Mouse (Mus musculus) neural tube, embryonic 11.5 days (tissue): ENCODE results near the gene Rex1bd. TPM values are rescaled to one million over a fixed set of nuclear protein-coding genes. Genes with fewer than 3 reads are reported as not detected.

Source experiments
- ATAC-seq: fragments of 200-750 bp; cut with Nextera tagmentation; 2 replicates; pipeline ENCODE4 v1.8.0; 2017; ENCODE audit warnings: moderate number of reproducible peaks, mild to moderate bottlenecking, moderate TSS enrichment, moderate library complexity; ENCODE audit not compliant: insufficient read depth, low FRiP score, low TSS enrichment
- DNase-seq: peaks from one replicate; pipeline ENCODE4 v3.0.0-alpha.2; 2015; ENCODE audit warnings: low spot score
- H3K27ac ChIP-seq: fragments of 300-500 bp; sonication (generic); 2 replicates; pipeline ENCODE4 v1.5.1; 2014; ENCODE audit warnings: low read depth, mild to moderate bottlenecking, low read length
- H3K27me3 ChIP-seq: fragments of 300-500 bp; sonication (generic); 2 replicates; pipeline ENCODE4 v1.6.1; 2014; ENCODE audit warnings: mild to moderate bottlenecking, low read length, mixed read lengths; ENCODE audit not compliant: control insufficient read depth, insufficient read depth
- H3K36me3 ChIP-seq: fragments of 300-500 bp; sonication (generic); 2 replicates; pipeline ENCODE4 v1.6.1; 2014; ENCODE audit warnings: mild to moderate bottlenecking, low read length, moderate library complexity, mixed read lengths; ENCODE audit not compliant: control insufficient read depth, insufficient read depth
- H3K4me1 ChIP-seq: fragments of 300-500 bp; sonication (generic); 2 replicates; pipeline ENCODE4 v1.6.1; 2014; ENCODE audit warnings: low read length, mixed read lengths; ENCODE audit not compliant: control insufficient read depth, insufficient read depth
- H3K4me2 ChIP-seq: fragments of 300-500 bp; sonication (generic); 2 replicates; pipeline ENCODE4 v1.6.1; 2014; ENCODE audit warnings: low read depth, mild to moderate bottlenecking, moderate library complexity
- H3K4me3 ChIP-seq: fragments of 300-500 bp; sonication (generic); 2 replicates; pipeline ENCODE4 v1.5.1; 2014; ENCODE audit warnings: low read depth, low read length
- H3K9ac ChIP-seq: fragments of 300-500 bp; sonication (generic); 2 replicates; pipeline ENCODE4 v1.6.1; 2014; ENCODE audit warnings: mild to moderate bottlenecking, low read length
- H3K9me3 ChIP-seq: fragments of 300-500 bp; sonication (generic); 2 replicates; pipeline ENCODE4 v1.6.1; 2016; ENCODE audit warnings: low read length; ENCODE audit not compliant: control insufficient read depth
- WGBS: fragments of 180-500 bp; shearing (Covaris S2); extraction: QIAGEN DNeasy Blood & Tissue Kit; methylation state at CpG from one replicate; pipeline ENCODE4 v1.1.7; 2014; 5-methylcytosine and 5-hydroxymethylcytosine counted together
- polyA plus RNA-seq: library from polyadenylated mRNA; unstranded; fragments of >200 nt; fragmentation: Nextera tagmentation; extraction: Ambion mirVana; gene quantifications from 2 replicates; pipeline ENCODE4 v1.2.1, GENCODE M21; 2014

Gene Rex1bd
- polyA plus RNA-seq, 1 experiment from 2014 or later = 118 TPM

GRCm38 (mm10) chr8:70535221-70535620, 28.7 kb upstream of the Rex1bd start:
- peaks cover 6% of the 10 kb centered on the region for H3K4me1 ChIP-seq
- DNase-seq (no peak), ATAC-seq (no peak)
- no peak overlapping the region for H3K4me2 ChIP-seq
- H3K4me3 ChIP-seq = no peak overlapping the region
- no peaks in the 10 kb centered on the region for H3K27me3 ChIP-seq
- 95% methylated on average over 3 of the region's 3 CpGs for WGBS
- no peak overlapping the region for H3K9ac ChIP-seq
- no peak overlapping the region for H3K27ac ChIP-seq
- no peaks in the 10 kb centered on the region for H3K9me3 ChIP-seq
- peaks cover 16% of the 10 kb centered on the region for H3K36me3 ChIP-seq

- no peaks in the 10 kb centered on the region for H3K9me3 ChIP-seq
- ATAC-seq = no peak
- H3K36me3 ChIP-seq = peaks cover 20% of the 10 kb centered on the region
- no peak overlapping the region for H3K4me3 ChIP-seq
- H3K9ac ChIP-seq = no peak overlapping the region
- 97% methylated on average over 12 of the region's 12 CpGs for WGBS
- no peaks in the 10 kb centered on the region for H3K27me3 ChIP-seq
- H3K4me1 ChIP-seq = peaks cover 3% of the 10 kb centered on the region; the same call in 1 of the 2 replicates
- no peak overlapping the region for H3K4me2 ChIP-seq
- no peak for DNase-seq
- H3K27ac ChIP-seq = no peak overlapping the region
Observed at GRCm38 (mm10) chr8:70534281-70534680, 27.7 kb upstream of the Rex1bd start.

- Histone ChIP-seq H3K4me3 (no peak overlapping the region), H3K9ac (no peak overlapping the region), H3K27ac (no peak overlapping the region), H3K4me2 (no peak overlapping the region), H3K27me3 (no peaks in the 10 kb centered on the region), H3K9me3 (no peaks in the 10 kb centered on the region), H3K4me1 (peaks cover 11% of the 10 kb centered on the region; the same call in 1 of the 2 replicates), H3K36me3 (peaks cover 7% of the 10 kb centered on the region)
- DNase-seq = no peak
- WGBS = 93% methylated on average over 2 of the region's 2 CpGs
- ATAC-seq = no peak
Observed at GRCm38 (mm10) chr8:70530314-70530713, 23.8 kb upstream of the Rex1bd start.

GRCm38 (mm10) chr8:70529741-70530161, 23.2 kb upstream of the Rex1bd start:
- H3K27me3 ChIP-seq = no peaks in the 10 kb centered on the region
- H3K4me1 ChIP-seq = peaks cover 11% of the 10 kb centered on the region; the same call in 1 of the 2 replicates
- DNase-seq (no peak), ATAC-seq (no peak)
- peaks cover 7% of the 10 kb centered on the region for H3K36me3 ChIP-seq
- H3K4me2 ChIP-seq = no peak overlapping the region
- H3K4me3 ChIP-seq = 0 out of 2 replicates have a peak overlapping the region, but pooled peaks have one; percentile 10
- H3K9me3 ChIP-seq = no peaks in the 10 kb centered on the region
- no peak overlapping the region for H3K9ac ChIP-seq
- WGBS = 94% methylated on average over 3 of the region's 3 CpGs
- H3K27ac ChIP-seq = no peak overlapping the region

GRCm38 (mm10) chr8:70529299-70529698, 22.7 kb upstream of the Rex1bd start:
- ATAC-seq (no peak), DNase-seq (no peak)
- Histone ChIP-seq H3K27ac (no peak overlapping the region), H3K4me3 (0 out of 2 replicates have a peak overlapping the region, but pooled peaks have one; percentile 10), H3K36me3 (peaks cover 7% of the 10 kb centered on the region), H3K4me2 (no peak overlapping the region), H3K4me1 (peaks cover 11% of the 10 kb centered on the region; the same call in 1 of the 2 replicates), H3K9me3 (no peaks in the 10 kb centered on the region), H3K27me3 (no peaks in the 10 kb centered on the region), H3K9ac (no peak overlapping the region)
- WGBS = 86% methylated on average over 5 of the region's 5 CpGs

GRCm38 (mm10) chr8:70528182-70528797, 21.7 kb upstream of the Rex1bd start:
- Histone ChIP-seq H3K4me2 (peak overlapping the region; percentile 59), H3K9ac (peak overlapping the region; percentile 95), H3K4me1 (peaks cover 11% of the 10 kb centered on the region; the same call in 1 of the 2 replicates), H3K4me3 (peak overlapping the region; percentile 93), H3K9me3 (no peaks in the 10 kb centered on the region), H3K27ac (peak overlapping the region; percentile 82), H3K27me3 (no peaks in the 10 kb centered on the region), H3K36me3 (peaks cover 7% of the 10 kb centered on the region)
- WGBS = 36% methylated on average over 13 of the region's 13 CpGs
- DNase-seq (no peak), ATAC-seq (no peak)

GRCm38 (mm10) chr8:70527512-70528181, 21.1 kb upstream of the Rex1bd start, which contains the start of the genes Fkbp8 and Kxd1:
Gene Fkbp8 (plus strand): TSS chr8:70527724.
Gene Kxd1 (minus strand): TSS chr8:70527956.
- peak within 1 kb of the TSS; percentile 93 for H3K4me3 ChIP-seq
- H3K9ac ChIP-seq = peak within 1 kb of the TSS; percentile 95
- no peaks in the 10 kb centered on the region for H3K9me3 ChIP-seq
- peak within 1 kb of the TSS; percentile 82 for H3K27ac ChIP-seq
- DNase-seq = peak; percentile 97
- H3K4me2 ChIP-seq = peak within 1 kb of the TSS; percentile 59
- H3K4me1 ChIP-seq = peaks cover 11% of the 10 kb centered on the region; the same call in 1 of the 2 replicates
- whole genome bisulfite sequencing = under 1% methylated on average over 37 of the region's 61 CpGs
- ATAC-seq = peak; percentile 89
- peaks cover 7% of the 10 kb centered on the region for H3K36me3 ChIP-seq
- H3K27me3 ChIP-seq = no peaks in the 10 kb centered on the region

- 2% methylated on average over 8 of the region's 8 CpGs for WGBS
- DNase-seq = no peak
- ATAC-seq = no peak
- no peaks in the 10 kb centered on the region for H3K27me3 ChIP-seq
- H3K4me2 ChIP-seq = peak overlapping the region; percentile 59
- peaks cover 15% of the 10 kb centered on the region for H3K4me1 ChIP-seq
- H3K36me3 ChIP-seq = peaks cover 4% of the 10 kb centered on the region
- H3K9me3 ChIP-seq = no peaks in the 10 kb centered on the region
- H3K9ac ChIP-seq = peak overlapping the region; percentile 95
- peak overlapping the region; percentile 53; the same call in 1 of the 2 replicates for H3K27ac ChIP-seq
- peak overlapping the region; percentile 93 for H3K4me3 ChIP-seq
Observed at GRCm38 (mm10) chr8:70527111-70527511, 20.6 kb upstream of the Rex1bd start.
